Mouse (Mus musculus) hematopoietic stem cell, adult 5-6 weeks (primary cell): ENCODE results near the gene Nod1. TPM values are rescaled to one million over a fixed set of nuclear protein-coding genes. Genes with fewer than 3 reads are reported as not detected.

Experiments used
- ATAC-seq, 2 experiments: fragments of 125-278 bp in 1 of 2; replicated peaks in 1 of 2; 2 replicates each; pipeline ENCODE4 v1.8.0; 2016 to 2017; ENCODE audit warnings: inconsistent platforms in 2 of 2, mild to moderate bottlenecking in 2 of 2, moderate number of reproducible peaks in 2 of 2, low read depth in 1 of 2, moderate TSS enrichment in 1 of 2; ENCODE audit not compliant: low FRiP score in 2 of 2, poor library complexity in 2 of 2, severe bottlenecking in 2 of 2, insufficient read depth in 1 of 2, low TSS enrichment in 1 of 2
- total RNA-seq: library from RNA; stranded (forward); fragments of 172-1452, 232-1000 nt; gene quantifications from 2 replicates; pipeline ENCODE4 v1.2.3, GENCODE M21; 2017

The Nod1 gene
- total RNA-seq, 1 experiment from 2014 or later: 5.8 TPM

GRCm38 (mm10) chr6:54925736-54926440 is 46.5 kb downstream of the Nod1 start:
- peak; percentile 81 to 85 for ATAC-seq

DNA sequence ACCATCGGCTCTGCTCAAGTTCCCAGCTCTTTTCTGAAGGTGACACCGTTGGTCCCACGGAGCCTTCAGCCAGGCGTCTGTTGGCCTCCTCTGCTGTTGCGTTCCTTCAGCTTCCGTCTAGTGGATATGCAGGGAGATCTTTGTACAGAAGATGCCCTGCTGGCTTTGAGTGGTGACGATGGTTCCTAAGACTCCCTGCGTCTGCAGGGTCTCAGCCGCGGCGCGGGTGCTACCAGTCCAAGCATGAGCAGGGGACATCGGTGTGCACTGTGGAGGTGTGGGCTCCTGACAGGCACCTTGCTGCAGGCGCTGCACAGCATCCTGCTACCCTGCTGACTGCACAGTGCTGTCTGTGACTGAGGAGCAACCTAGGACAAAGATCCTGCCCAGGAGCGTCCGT is 47.9 kb downstream of the Nod1 start:
- no peak for ATAC-seq

DNA sequence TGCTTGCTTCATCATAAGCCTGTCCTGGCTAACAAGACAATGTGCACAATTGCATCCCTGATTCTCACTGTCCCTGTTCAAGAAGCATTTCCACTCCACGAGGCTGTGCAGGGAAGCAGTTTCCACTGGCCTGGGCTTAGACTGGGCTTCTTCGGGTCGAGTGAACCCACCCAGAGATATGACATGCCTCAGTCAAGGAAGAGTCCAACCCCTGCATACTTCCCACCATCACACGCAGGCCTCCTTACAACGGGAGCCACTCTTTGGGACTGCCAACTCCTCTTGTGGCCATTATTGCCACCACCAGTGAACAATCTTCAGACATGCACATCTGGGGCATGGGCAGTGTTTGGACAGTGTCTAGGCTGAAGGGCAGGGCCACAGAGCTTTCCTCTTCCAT is 53.9 kb downstream of the Nod1 start:
- ATAC-seq: no peak

- ATAC-seq: peak; percentile 87 to 90
These were observed 54.9 kb downstream of the Nod1 start for GRCm38 (mm10) chr6:54917523-54917922.

GRCm38 (mm10) chr6:54916941-54917340 is 55.5 kb downstream of the Nod1 start:
- ATAC-seq: no peak

GRCm38 (mm10) chr6:54916163-54916562 is 56.2 kb downstream of the Nod1 start:
- peak; percentile 54 to 59 for ATAC-seq

- ATAC-seq: no peak
These were observed 57.4 kb downstream of the Nod1 start for GRCm38 (mm10) chr6:54914977-54915376.

DNA sequence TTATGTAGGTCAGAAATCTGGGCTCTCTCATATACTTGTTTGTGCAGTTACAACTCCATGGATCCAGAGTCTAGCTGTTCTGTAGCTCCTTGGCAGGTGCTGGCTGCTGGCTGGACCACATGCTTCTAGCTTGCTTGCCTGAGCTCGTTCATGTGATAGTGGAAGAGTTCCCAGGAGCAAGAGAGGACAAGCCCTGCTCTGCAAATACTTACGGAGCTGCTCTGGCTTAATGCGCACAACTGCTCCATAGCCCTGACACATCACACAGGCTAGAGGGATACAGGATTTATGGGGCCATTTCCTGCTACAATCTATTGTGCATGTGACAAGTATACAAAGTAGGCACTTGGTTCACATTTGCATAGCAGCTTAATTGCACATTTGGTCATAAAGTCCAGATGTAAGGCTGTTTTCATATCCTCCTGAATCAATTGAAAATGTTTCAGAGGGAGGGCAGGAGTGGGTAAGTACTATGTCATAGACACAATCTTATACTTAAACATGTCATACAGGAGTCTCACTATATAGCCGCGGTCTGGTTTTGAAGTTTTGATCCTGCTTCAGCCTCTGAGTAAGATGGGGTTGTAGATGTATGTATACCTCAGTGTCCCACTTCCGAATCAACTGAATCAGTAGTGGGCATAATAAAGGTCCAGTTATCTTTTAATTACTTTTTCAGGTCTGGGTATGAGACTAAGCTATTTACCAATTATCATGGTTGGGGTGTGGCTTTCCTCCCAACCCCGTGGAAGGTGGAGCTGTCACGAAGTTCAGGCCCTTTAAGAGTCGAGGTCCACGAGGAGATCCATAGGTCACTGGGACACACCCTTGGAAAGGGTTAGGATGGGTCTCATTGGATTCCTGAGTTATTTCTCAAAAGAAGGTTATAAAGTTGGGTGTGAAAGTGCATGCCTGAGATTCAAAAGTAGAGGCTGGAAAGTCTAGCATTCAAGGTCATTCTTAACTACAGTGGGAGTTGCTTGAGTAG is 66.1 kb downstream of the Nod1 start:
- ATAC-seq: no peak

DNA sequence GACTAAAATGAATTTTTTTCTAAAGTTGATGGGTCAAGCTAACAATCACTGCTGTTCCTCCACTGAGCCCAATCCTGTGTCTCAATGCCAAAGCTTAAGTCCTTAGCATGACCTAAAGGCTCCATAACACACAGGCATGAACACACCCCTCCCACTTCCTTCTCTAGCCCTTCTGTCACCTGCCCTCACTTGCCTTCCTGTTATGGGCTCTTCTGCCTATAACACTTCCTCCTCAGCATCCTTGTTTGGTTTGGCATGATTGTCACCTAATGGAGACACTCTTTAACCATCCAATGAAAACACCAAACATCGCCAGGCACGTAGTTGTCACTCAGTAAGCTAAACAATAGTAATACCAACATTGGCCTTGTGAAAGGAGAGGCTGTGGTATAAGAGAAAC is 69.9 kb downstream of the Nod1 start:
- ATAC-seq: no peak

GRCm38 (mm10) chr6:54900256-54900655 is 72.2 kb downstream of the Nod1 start:
- ATAC-seq: no peak

DNA sequence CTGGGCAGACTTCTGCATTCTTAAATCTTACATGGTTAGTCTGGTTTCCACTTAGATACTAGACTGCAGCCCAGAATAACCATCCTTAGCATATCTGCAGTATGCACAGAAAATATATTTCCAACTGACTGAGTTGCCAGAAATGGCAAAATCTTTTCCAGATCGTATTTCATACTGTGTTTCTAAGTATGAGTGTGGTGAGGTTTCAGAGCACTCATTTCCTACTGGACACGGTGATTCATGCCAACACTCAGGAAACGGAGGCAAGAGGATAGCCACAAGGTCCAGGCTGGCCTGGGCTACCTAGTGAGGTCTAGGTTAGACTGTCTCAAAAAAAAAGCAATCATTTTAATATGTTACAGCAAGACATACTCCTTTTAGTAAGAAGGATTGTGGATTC is 81.0 kb downstream of the Nod1 start:
- no peak for ATAC-seq

- ATAC-seq: no peak
These were observed 82.2 kb downstream of the Nod1 start for GRCm38 (mm10) chr6:54890221-54890620.

DNA sequence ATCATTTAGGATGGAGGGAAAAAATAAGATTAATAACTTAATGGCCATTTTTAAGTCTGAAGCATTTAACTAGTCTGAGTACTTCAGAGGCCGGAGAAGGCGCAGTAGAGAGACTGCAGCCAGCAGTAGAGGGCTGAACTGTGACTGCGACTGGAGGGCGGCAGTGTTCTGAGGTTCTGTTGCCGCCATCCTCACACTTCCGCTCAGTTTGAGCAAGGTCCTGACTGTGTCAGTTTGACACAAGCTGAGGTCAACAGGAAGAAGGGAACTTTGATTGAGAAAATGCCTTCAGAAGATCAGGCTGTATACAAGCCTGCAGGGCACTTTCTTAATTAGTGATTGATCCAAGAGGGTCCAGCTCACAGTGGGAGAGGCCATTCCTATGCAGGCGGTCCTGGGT is 86.2 kb downstream of the Nod1 start:
- no peak for ATAC-seq

GRCm38 (mm10) chr6:54883424-54883823 is 89.0 kb downstream of the Nod1 start:
- ATAC-seq: no peak

GRCm38 (mm10) chr6:54880086-54880485 is 92.3 kb downstream of the Nod1 start:
- no peak for ATAC-seq

DNA sequence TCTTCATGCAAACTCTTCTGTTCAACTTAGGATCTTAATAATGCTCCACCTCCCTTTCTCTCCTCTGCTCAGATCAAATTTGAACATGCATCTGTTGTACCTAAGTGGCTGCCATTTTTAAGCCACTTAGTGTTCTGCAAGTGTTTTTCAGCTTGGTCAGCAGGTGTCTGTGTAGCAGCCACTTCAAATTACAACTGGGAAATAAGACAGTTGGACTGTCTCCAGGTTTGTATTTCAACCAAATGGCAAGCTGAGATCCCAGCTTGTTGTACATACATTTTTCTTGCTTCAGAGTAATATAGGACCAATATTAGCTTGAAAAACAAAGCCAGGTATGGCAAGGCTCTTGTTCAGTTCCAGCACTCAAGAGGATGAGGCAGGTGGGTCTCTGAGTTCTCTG is 93.9 kb downstream of the Nod1 start:
- ATAC-seq: no peak

DNA sequence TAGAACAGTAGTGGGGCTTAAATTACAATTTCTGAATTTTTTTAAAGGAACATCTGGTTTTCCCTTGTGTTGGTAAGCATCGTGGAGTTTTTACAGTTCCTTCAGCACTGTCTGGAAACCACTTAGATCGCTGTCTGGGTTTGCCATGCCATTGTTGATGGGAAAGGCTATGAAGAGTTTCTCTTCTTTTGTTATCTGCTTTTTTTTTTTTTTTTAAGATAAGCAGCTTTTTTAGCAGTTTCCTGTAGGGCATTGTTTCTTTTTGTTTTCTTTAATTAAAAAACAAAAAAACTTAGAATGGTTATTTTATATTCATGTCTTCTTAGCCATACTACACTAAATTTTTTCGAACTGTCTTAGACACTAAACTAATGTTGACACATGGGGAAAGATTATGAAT is 94.8 kb downstream of the Nod1 start:
- no peak for ATAC-seq

DNA sequence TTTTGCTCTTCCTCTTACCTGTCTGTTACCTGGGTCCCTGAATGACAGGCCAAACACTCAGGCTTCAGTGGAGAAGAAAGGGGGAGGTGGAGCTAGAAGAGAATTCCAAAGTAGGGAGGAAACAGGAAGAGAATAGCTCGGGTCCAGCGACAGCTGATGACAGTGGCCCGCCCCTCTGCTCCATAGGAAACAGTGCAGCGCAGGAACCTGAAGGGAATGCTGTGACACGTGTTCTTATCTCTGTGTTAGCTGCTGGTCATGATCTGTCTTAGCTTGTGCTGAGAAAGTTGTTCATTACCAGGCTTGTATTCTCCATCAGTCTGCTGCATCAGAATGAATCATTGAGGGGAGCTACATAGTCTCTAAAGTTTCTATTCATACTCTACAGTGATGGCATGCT is 95.6 kb downstream of the Nod1 start:
- no peak for ATAC-seq
